Comparison of ENCODE assay signal across 7 mouse cellular contexts in the genomic region with DNA sequence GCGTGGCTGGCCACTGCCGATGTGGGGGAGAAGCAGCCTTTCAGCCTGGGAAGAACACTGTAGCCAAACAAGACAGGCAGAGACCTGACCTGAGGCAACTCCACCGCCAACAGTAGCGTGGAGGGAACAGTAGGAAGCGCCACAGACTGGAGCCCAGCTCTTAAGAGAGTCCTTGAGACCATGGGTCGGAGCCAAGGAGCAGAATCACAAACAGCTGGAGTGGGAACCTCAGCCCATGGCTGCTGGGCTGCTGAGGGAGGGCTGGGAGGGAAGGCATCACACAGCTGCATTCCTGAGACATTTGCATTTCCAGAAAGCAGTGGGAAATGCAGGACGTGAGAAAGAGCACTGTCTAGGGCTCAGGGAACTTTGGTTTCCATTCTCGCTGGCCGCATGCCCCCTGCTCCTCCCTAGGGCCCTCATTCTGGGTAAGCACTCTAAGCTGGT. TPM values are rescaled to one million over a fixed set of nuclear protein-coding genes. Genes with fewer than 3 reads are reported as not detected.
A peak's percentile ranks its signal among the peaks of the same experiment; 100 is the strongest.
DNase-seq lines count a peak whose midpoint lies in the region; ATAC-seq and TF ChIP-seq lines count a peak whose summit lies in the region.

No protein-coding gene starts in this region.

- no peak overlapping the region for H3K27ac ChIP-seq in liver, postnatal 0 days (ENCODE audit: low read depth)
- no peak overlapping the region for H3K27ac ChIP-seq in stomach, embryonic 15.5 days

- 56% methylated on average over 9 of the region's 9 CpGs for WGBS in liver, postnatal 0 days (ENCODE audit: insufficient replicate concordance)
- 15% methylated on average over 9 of the region's 9 CpGs for WGBS in stomach, embryonic 15.5 days

- no peak for TF ChIP-seq CTCF in Patski (IDR thresholded peaks at IDR 0.05)
- no peak for TF ChIP-seq CTCF in brain, embryonic 14.5 days (IDR thresholded peaks at IDR 0.05; ENCODE audit: borderline replicate concordance, extremely low read depth, insufficient read depth, insufficient read length)
- TF ChIP-seq CTCF in liver, postnatal 0 days (IDR thresholded peaks at IDR 0.05; ENCODE audit: low read depth): peak; percentile 33; the same call in 1 of the 2 replicates

- TF ChIP-seq POLR2A in brain, embryonic 14.5 days (IDR thresholded peaks at IDR 0.05; ENCODE audit: borderline replicate concordance, extremely low read depth, insufficient read depth, insufficient read length, poor library complexity, severe bottlenecking): no peak

- H3K27me3 ChIP-seq in Patski: no peaks in the 10 kb centered on the region
- no peaks in the 10 kb centered on the region for H3K27me3 ChIP-seq in liver, postnatal 0 days (ENCODE audit: insufficient read depth, low read length)
- H3K27me3 ChIP-seq in stomach, embryonic 15.5 days (replicated peaks): no peaks in the 10 kb centered on the region

- CTCF ChIA-PET in Patski (lab: Charles Lee): no interaction called here

- H3K9me3 ChIP-seq in liver, postnatal 0 days (ENCODE audit: low read length): no peaks in the 10 kb centered on the region
- no peaks in the 10 kb centered on the region for H3K9me3 ChIP-seq in stomach, embryonic 15.5 days

- TF ChIP-seq EP300 in liver, postnatal 0 days (IDR thresholded peaks at IDR 0.05; ENCODE audit: low read depth): no peak

- peak; percentile 39 for ATAC-seq in Patski
- no peak for ATAC-seq in liver, postnatal 0 days
- ATAC-seq in stomach, embryonic 15.5 days (ENCODE audit: insufficient read depth, low FRiP score, low read depth): peak; percentile 86

- H3K9ac ChIP-seq in liver, postnatal 0 days (replicated peaks): no peak overlapping the region
- H3K9ac ChIP-seq in stomach, embryonic 15.5 days: no peak overlapping the region

- no peak for DNase-seq in Patski (ENCODE audit: low read depth, low spot score)
- DNase-seq in brain, embryonic 14.5 days (ENCODE audit: low read depth): peak; percentile 48
- DNase-seq in heart, adult 9 months (ENCODE audit: low spot score in 2 of 2): peak; percentile 44 to 48
- DNase-seq in liver, postnatal 0 days: no peak
- DNase-seq in thymus, postnatal 10 days (ENCODE audit: low spot score in 2 of 2): no peak
- DNase-seq in right cerebral cortex, postnatal 25 days: no peak

- in situ Hi-C loops in Patski (cut with MboI; ENCODE audit: low pct_unique_long_range_greater_than_20kb): no loop called here

- H3K4me1 ChIP-seq in liver, postnatal 0 days (ENCODE audit: insufficient read depth): peaks cover 4% of the 10 kb centered on the region
- peaks cover 8% of the 10 kb centered on the region for H3K4me1 ChIP-seq in stomach, embryonic 15.5 days

- H3K4me2 ChIP-seq in liver, postnatal 0 days (ENCODE audit: low read depth, low read length): no peak overlapping the region
- peak overlapping the region; percentile 30 for H3K4me2 ChIP-seq in stomach, embryonic 15.5 days

- H3K4me3 ChIP-seq in liver, postnatal 0 days (ENCODE audit: low read depth, low read length): no peak overlapping the region
- no peak overlapping the region for H3K4me3 ChIP-seq in stomach, embryonic 15.5 days (replicated peaks)

- H3K36me3 ChIP-seq in liver, postnatal 0 days (replicated peaks; ENCODE audit: insufficient read depth, low read length): no peaks in the 10 kb centered on the region
- no peaks in the 10 kb centered on the region for H3K36me3 ChIP-seq in stomach, embryonic 15.5 days

- POLR2A ChIA-PET in Patski (lab: Charles Lee): interaction anchor here (1.2 kb wide), 1 partner anchor 9 kb away, joined by 3 read pairs; a partner anchor contains a TSS

RNA-seq across cellular contexts. Expression of a gene that starts 8.8 kb away (rescaled TPM):
- 24.9 TPM for polyA plus RNA-seq in Patski (2021)
- polyA plus RNA-seq in brain, embryonic 14.5 days (2012; rRNA removed): 103 and 129 TPM in 2 replicates
- 19.1 and 20.2 TPM in 2 replicates for polyA plus RNA-seq in liver, postnatal 0 days (2015; fragmentation: Nextera tagmentation; extraction: Ambion mirVana)
- polyA plus RNA-seq in stomach, embryonic 15.5 days (2015; fragmentation: Nextera tagmentation; extraction: Ambion mirVana): 40.2 and 44.9 TPM in 2 replicates

Comparison
In these comparisons a context has a peak if more than half of its experiments do, and no peak if none do; other contexts are left out.
1. DNase-seq: peak in brain, embryonic 14.5 days (single experiment) and heart, adult 9 months (2 of 2); none in Patski (single experiment), liver, postnatal 0 days (single experiment), thymus, postnatal 10 days (0 of 2) and right cerebral cortex, postnatal 25 days (single experiment).